Mouse (Mus musculus): ENCODE results near the gene Prkcd.
A peak's percentile ranks its signal among the peaks of the same experiment; 100 is the strongest.
"Not testable (repeated sequence)": the region's sequence is repeated elsewhere in the genome, so short reads cannot be mapped to it uniquely, and the experiment has no call there.

Prkcd gene

DNA sequence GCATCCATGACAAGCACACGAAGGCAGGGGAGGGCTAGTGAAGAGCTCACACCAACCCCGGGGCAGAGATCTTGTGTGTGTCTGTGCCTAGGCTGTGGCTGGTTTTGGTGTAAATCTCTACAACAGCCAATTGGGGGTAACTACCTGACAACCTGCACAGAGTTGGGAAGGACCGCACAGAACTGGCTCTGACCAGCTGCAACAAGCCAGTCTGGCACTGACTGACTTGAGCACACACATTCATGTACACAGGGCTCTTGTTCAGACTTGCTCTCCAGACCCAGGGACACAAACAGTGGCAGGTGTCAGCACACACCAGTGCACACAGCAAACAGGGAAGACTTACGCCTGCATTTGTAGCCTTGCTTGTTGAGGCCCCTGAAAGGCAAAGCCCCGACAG, 19.2 kb downstream of the Prkcd start:
- DNase-seq (ENCODE audit: low spot score), result no peak

DNA sequence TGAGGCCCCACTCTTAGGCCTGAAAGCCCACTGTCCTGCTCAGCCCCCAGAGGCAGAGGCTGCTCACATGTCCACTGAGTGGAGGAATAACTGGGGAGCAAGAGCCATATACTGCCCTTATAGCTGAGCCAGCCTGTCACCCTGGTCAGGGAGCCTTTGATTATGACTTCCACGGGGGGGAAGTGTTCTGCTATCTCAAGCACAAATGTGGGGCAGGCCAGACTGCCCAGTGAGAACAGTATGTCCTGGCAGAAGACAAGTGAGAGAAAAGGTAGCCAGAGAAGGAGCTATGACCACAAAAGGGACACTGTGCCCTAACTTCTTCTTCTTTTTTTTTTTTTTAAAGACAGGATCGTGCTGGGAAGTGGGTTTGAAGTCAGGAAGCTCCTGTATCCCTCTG, 28.9 kb downstream of the Prkcd start:
- DNase-seq (ENCODE audit: low spot score), result no peak

DNA sequence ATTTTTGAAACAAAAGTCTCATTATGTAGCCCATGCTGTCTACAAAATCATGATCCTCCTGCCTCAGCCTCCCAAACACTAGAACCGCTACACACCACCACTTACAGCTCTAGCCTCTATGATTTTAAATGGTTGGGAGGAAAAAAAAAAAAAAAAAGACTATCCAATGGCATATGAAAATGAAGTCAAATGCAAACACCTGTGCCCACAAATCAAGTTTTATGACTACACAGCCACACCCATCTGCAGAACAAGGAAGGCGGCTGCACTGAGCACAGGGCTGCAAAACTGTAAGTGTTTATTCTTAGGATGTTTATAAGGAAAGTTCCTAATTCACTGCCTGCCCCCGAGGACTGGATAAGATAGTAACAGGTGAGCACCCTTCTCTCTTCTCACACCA, 29.6 kb downstream of the Prkcd start:
- DNase-seq (ENCODE audit: low spot score), result no peak

DNA sequence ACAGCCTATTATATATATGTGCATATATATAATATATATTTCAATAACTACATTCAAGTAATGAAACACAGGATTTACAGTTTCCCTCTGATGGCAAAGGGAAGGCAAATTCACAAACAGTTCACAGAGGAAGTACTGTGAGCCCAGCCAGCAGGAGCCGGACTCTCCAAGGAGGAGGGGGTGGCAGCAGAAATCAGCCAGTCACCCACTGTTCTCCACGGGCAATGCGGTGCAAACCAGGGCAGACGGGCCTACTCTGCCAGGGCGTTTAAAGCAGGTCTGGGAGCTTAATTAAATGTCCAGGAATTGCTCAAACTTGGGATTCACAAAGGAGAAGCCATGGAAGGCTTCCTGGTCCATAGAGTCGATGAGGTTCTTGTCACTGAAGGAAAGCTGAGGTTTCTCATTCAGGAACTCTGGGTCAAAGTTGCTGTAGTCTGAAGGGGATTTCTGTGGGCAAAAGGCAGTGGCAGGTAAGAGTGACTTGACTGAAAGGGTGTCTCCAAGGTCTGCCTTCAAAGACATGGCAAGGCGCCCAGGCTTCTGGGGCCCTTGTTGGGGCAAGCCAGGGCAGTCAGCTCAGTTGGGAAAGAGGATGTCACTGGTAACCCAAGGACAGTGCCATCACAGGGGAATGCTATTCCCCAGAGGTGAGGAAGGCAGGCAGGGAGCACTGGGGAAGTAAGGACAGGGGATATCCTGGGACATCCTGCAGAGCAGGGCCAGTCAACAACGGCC, 30.3 kb downstream of the Prkcd start:
- DNase-seq (ENCODE audit: low spot score), result no peak

DNA sequence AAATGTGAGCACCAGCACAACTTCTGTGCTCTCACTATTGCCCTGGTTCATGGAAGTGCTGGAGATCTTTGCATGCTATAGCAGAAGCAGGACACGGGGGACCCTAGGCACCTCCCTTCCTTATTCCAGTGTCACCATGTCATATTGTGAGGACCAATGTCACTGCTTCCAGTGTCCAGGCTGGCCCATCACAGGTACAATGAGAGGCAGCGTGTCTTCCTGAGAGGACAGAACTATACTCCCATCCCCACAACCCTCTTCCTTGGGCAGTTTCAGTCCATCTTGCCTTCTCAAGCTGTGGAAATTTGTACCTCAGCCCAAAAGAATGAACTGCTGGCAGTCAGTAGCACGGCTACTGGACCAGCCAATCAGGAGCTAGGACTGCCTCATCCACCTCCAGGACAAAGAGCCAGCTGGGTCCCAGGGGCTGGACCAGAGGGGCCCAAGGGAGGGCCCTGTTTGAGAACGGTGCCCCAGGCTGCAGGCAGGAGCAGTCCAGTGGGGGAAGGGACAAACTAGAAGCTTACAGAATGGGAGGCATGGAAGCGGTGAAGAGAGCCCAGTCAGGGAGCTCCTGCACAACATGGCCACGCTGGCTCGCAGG, 31.8 kb downstream of the Prkcd start:
- DNase-seq (ENCODE audit: low spot score), result no peak

DNA sequence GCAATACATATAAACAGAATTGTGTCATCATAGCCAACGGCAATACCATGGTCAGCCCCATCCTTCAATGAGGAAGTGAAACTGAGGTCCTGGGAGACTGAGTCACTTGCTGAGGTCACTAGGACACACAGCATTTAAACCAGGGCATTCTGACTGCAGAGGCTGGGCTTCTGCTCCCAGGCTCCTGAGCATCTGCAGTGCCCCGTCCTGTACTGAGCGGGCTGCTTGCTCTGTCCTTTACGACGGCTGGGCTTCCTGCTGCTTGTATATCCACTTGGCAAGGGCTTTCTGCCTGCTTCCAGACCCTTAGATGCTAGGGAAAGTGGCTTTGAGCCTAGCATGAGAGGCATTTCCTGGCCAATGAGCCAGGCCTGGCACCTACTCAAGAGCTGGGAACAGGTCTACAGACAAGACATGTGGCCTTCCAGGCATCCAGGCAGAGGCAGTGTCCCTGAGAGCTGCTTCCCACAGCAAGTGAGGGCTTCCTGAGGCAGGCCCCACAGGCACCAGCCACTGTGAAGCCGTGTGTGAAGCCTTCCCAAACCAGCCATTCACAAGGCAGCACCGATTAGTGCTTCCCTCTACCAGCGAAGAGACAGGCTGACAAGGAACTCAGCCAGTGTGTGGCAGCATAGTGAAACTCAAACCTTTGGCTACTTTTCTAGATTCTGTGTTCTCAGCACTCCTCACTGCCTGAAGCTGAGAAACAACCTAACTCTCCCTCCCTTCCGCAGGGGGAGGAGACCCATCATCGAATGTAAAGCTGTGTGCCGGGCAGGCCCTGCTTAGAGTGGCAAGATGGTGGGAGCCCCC, 32.5 kb downstream of the Prkcd start:
- DNase-seq (ENCODE audit: low spot score), result no peak

DNA sequence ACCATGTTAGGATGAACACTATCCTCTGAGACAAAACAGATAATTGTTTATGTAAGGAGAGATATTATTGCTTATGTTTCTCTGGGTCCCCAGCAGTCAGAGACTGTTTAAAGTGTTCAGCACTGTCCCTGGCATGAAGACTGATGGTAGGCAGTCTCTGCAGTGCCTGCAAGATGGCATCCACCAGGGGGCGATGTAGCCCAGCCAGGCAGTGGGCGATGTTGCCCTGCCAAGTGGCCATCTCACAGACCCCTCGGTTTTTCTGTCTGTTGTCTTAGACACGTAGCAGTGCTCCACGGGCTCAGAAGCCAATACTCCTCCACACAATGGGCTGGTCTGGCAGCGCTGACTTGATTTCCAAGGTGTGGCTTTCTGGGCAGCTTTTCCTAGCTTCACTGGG, 34.6 kb downstream of the Prkcd start:
- DNase-seq (ENCODE audit: low spot score), result peak; percentile 56

DNA sequence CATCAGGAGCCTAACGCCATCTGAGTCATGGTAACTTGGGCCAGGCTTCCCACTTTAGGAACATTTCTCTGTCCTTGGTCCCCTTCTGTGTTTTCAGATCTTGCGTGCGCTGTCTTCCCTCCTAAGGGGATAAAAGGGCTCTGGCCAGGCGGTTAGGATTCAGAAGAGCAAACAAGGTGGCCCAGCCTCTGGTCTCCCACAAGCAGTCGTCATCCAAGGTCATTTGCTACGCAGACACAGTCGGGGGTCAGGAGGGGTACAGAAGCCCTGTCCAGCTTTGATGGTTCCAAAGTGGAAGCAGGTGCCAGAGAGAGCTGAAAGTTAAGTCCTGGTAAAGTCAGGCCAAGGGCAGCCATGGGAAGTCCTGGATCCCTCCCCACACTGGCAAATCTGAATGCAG, 35.1 kb downstream of the Prkcd start:
- no peak for DNase-seq (ENCODE audit: low spot score)

DNA sequence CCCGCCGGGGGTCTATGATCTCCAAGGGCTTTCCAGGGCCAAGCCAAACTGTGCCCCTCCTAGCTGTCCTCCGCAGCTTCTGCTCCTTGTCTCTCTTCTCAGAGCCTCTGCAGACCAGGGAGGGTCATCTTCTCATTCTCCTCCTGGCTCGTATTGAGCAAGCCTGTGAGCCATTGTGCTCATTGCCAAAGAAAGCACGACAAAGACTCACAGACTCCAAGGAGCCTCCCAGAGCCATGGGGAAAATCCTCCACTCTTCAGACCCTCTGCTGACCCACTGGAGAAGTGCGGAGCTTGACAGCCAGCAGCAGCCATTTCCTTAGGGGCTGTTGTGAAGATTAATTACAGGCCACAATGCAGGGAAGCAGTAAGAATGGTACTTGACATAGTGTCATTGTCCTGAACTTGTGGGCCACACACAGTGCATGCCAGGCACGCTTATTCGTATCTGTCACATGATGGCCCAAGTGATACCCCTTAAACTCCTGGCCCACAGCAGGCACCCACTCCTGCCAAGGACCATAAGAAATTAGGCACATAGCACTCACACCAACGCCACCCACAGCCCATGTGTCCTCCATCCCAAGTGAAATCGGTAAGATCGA, 35.9 kb downstream of the Prkcd start:
- DNase-seq (ENCODE audit: low spot score), result no peak

DNA sequence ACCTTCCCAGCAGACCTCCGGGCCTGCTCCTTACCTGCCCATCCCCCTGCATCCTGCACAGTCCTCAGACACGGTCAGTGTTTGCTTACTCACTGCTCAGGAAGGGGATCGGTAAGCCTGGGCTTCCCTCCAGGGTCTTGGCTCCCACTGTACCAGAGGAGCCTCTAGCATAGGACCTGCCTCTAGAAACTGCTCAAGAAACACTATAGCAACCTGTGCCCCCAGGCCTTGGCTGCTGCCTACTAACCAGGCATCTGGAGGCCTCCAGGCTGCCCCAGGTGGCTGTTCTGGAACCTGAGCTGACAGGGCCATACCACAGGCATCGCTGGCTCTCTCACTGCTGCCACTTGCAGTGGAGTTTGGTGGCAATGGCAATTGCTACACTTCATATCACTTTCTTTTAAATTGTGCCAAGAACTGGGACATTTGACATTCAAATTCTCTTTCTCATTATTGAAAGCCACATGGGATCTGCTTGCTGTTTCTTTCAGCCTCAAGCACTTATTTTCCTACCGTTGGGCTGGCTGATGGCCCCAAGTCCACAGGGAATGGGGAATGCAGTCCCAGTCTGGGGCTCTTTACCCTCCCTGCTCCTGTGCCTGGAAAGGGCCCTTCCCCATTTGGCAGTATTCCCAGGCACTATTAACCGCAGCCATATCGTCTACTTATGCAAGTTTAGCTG, 39.1 kb downstream of the Prkcd start:
- no peak for DNase-seq (ENCODE audit: low spot score)

DNA sequence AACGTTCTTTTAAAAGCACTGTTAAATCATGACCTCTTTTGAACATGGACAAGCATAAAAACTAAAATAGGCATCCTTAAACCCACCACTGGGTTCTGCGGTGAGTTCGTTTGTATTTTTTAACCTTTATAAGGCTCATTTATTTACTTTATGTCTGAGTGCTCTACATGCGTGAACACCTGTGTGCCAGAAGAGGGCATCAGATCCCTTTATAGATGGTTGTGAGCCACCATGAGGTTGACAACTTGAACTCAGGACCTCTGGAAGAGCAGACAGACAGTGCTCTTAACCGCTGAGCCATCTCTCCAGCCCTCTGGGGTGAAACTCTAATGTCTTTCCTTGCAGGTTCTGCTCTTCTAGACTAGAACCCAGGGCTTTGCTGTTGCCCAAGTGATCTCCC, 40.7 kb downstream of the Prkcd start:
- DNase-seq (ENCODE audit: low spot score), result no peak

DNA sequence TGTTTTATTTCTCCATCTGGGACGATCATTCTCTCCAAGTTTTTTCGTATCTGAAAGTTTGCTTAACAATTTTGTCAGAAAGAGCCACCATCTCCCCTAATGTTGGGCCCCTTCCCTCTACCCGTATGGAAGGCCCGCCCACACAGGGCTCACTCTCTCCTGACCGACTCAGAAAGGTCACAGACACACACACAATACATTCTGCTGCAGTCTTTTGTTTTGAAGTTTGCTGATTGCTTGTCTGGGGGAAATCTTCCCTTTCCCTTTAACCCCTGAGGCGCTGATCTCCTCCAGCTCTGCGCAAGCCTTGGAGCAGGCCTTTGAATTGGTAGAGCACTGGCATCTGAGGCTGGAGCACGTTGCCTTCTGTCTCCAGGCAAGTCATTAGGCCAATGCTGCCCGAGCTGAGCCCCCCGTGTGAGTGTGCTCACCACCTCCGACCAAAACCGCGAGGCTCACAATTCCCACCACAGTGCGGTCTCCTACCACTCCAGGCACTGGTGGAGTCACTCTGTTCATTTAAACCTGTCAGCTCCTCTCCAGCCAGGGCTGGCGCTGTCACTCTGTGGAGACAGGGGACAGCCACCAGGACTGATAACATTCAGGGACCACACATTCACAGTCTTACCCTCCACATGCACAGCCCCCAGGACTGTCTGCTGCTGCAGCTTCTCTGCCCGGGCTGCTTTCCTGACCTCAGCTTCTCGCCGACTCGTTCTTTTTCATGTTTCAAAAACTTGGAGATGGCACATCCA, 41.3 kb downstream of the Prkcd start:
- no peak for DNase-seq (ENCODE audit: low spot score)

DNA sequence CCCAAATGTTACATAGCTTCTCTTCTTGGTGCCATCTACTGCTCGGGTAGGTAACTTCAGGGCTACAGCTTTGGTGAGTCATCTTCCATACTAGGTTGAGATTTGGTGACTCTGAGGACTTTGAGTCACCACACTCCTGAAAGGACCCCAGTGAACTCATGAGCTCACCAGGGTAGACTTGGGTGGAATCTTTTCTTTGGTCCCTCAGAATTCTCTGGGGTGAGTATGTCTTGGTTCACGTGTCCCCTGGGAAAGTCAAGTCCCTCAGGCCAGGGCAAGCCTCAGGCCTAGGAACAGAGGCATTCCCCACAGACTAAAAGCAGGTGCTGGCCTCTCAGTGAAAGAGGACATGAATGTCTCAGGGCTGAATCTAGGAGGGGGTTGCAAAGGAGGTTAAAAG, 41.9 kb downstream of the Prkcd start:
- DNase-seq (ENCODE audit: low spot score), result no peak

DNA sequence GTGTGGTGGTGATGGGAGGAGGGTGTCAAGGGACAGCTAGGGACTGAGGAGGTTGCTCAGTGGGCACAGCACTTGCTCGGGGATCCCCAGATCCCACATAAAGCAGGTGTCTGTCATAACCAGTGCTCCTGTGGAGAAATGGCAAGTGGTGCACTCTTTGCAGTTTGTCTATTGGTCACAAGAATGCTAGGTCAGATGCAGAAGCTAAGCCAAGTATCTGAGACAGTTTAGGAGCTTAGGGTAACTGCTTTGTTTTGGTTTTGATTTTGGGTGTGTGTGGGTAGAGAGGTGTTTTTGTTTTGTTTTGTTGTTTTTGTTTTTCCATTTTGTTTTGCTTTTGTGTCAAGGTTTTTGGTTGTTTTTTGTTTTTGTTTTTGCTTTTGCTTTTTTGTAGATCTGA, 44.8 kb downstream of the Prkcd start:
- DNase-seq (ENCODE audit: low spot score), result no peak

DNA sequence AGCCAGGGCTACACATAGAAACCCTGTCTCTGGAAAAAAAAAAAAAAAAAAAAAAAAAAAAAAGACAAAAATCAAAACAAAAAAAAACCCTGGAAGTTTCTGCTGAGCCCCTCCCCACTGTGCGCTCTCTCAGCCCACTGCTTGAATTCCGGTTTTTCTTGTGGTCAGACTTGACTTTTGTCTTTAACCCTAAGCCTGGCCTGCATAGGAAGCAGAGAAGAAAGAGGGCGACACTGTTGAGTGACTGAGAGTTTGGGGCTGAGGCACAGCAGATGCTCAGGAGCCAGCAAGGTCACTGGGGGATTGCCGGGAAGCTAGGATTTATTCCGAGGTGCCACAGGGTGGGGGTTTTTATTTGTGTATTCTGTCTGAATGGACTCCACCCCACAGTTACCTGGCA, 46.1 kb downstream of the Prkcd start:
- DNase-seq (ENCODE audit: low spot score), result no peak

DNA sequence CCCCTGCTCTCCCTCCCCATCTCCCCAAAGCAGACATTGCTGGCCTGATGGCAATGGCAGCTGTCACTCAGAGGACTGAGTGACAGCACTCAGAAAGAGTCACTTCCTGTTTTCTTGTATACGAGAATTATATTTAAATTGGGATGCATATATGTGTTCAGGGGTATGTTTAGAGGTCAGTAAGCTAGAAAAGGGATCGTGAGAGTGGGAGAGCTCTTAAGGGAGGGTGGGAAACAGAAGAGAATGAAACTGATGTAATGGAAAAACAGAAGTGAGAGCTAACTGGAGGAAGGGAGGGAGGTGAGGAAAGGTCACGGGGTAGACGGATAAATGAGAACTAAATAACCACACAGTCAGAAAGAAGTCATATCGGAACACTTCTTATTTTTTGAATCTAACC, 46.8 kb downstream of the Prkcd start:
- DNase-seq (ENCODE audit: low spot score), result no peak

DNA sequence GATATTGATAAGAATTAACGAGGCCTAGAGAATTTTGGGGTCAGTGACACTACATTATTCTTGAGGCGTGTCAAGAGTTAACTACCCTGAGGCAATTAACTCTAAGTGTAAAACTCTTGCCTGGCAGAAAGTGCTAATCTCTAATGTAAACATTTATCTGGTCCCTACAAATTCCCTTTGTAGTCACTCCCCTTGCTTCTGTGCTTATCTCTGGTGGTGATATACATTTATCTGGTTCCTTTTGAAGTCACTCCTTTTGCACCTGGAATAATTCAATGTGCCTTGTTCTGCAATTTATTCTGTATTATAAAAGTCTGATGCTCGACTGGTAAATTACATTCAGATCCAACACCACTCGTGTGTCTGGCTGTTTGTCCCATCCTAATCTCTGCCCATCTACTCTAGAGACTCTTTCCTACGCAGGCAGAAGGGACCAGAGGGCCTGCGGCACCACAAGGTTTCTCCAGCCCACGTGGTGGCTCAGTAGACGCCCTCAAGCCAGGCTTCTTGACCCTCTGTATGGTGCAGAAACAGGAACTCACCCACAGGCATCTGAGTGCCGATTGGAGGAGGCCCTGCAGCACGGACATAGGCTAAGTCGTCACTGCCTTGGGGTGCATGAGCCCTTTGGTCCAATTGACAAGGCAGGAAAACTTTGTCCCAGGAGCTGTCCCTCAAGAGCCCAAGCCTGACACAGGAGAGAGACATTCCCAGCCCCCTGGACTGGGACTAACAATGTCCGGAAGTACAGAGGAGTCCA, 48.5 kb downstream of the Prkcd start:
- DNase-seq (ENCODE audit: low spot score), result not testable (repeated sequence)

DNA sequence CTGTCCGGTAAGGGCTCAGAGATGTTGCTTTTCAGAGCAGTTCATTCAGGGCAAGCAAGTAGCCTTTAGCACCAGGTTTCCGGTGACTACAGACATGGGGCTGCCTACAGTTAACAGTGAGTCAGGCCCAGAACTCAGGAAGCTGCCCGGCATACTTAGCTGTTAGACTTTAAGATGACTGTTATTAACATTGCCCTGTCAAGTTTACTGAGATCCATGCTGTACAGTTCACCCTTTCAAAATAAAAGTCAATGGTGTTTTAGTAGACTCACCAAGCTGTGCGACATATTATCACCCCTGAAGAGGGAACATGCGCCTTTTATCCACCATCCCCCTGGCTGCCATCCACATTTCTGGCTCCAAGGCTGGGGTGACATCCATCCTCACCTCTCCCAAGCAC, 49.8 kb downstream of the Prkcd start:
- no peak for DNase-seq (ENCODE audit: low spot score)

DNA sequence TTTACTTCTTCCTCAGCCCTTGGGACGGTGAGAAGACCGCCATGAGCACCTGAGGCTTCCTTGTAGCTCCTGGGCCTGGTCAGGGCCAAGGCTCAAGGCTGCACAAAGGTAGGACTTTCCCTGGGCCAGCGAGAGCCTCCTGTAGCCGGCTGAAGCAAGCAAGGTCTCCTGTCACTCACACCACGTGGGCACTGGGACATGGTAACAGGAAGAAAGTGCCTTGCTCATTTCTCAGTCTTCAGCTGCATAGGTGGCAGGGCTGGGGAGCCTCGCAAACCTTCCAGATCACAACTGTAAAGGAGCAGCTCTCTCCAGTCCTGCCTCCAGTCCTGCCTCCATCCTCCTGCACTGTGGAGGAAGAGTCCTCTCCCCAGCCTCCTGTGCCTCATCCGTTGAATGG, 50.2 kb downstream of the Prkcd start:
- no peak for DNase-seq (ENCODE audit: low spot score)

DNA sequence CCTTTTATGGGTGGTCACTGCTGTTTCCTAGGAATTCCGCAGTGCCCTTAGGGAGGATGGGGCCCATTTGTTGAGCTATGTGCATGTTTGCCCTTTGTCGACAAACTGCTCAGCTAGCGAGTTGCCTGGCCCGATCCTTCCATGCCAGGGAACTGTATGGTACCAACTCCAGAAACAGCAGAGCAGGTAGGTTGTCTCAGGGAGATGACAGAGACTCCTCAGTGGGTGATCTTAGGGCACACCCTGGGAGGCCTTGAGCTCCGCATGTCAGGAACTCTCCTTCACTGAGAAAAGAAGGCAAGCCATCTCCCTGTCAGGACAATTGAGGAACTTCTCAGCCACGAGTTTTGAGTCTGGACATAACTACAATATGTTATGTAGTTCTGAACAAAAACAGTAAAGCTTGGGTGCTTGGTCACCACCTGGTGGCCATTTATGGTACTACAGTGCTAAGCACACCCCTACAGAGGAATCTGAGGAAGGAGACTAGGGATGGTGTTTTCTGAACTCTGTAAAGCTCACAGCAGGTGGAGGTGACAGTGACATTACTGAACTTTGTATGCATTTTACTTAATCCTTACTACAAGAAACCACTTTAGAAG, 51.9 kb downstream of the Prkcd start:
- DNase-seq (ENCODE audit: low spot score), result no peak

Data from urinary bladder, postnatal 10 days (tissue).